Mouse (Mus musculus) ES-Bruce4 (cell line): ENCODE data around the gene Pifo. TPM values are rescaled to one million over a fixed set of nuclear protein-coding genes. Genes with fewer than 3 reads are reported as not detected.

ENCODE experiments used
- H3K27ac ChIP-seq: 2 replicates; pipeline ENCODE4 v1.5.1; 2012; ENCODE audit warnings: low read length, inconsistent platforms; ENCODE audit not compliant: insufficient read depth
- H3K27me3 ChIP-seq: 2 replicates; pipeline ENCODE4 v1.6.1; 2012; ENCODE audit warnings: mild to moderate bottlenecking, low read length, inconsistent platforms; ENCODE audit not compliant: control insufficient read depth, poor library complexity, insufficient read depth, severe bottlenecking
- H3K36me3 ChIP-seq: 2 replicates; pipeline ENCODE4 v1.6.1; 2012; ENCODE audit warnings: inconsistent platforms, mild to moderate bottlenecking, low read length, moderate library complexity; ENCODE audit not compliant: control insufficient read depth, poor library complexity, insufficient read depth, severe bottlenecking
- H3K4me1 ChIP-seq: one replicate; pipeline ENCODE4 v1.8.1; 2011; ENCODE audit warnings: low read length; ENCODE audit not compliant: control insufficient read depth, insufficient read depth
- H3K4me3 ChIP-seq: 2 replicates; pipeline ENCODE4 v1.5.1; 2011; ENCODE audit warnings: low read depth, mild to moderate bottlenecking, low read length
- H3K9ac ChIP-seq: 2 replicates; pipeline ENCODE4 v1.6.1; 2012; ENCODE audit warnings: low read depth, mild to moderate bottlenecking, inconsistent platforms; ENCODE audit not compliant: poor library complexity, severe bottlenecking
- H3K9me3 ChIP-seq: replicated peaks from 2 replicates; pipeline ENCODE4 v1.6.1; 2012; ENCODE audit warnings: mild to moderate bottlenecking, low read length, inconsistent platforms; ENCODE audit not compliant: control insufficient read depth, poor library complexity, insufficient read depth, severe bottlenecking
- CTCF ChIP-seq: IDR thresholded peaks from one replicate; pipeline ENCODE4 v1.8.1; 2011; ENCODE audit warnings: low read depth, low read length
- EP300 ChIP-seq: IDR thresholded peaks from 2 replicates; pipeline ENCODE4 v1.6.1; 2011; ENCODE audit warnings: low read depth, low read length; ENCODE audit not compliant: insufficient read depth
- POLR2A ChIP-seq: IDR thresholded peaks from one replicate; pipeline ENCODE4 v1.8.1; 2011; ENCODE audit warnings: low read length; ENCODE audit not compliant: insufficient read depth
- polyA plus RNA-seq: library from polyadenylated mRNA; stranded (reverse); fragments of >200 nt; gene quantifications from 2 replicates; pipeline ENCODE4 v1.2.4, GENCODE M21; 2011; ENCODE audit warnings: low read depth; ENCODE audit not compliant: missing spikeins, insufficient read depth, insufficient read length

Gene Pifo
- 0.67 and 1.5 TPM in 2 replicates for polyA plus RNA-seq

DNA sequence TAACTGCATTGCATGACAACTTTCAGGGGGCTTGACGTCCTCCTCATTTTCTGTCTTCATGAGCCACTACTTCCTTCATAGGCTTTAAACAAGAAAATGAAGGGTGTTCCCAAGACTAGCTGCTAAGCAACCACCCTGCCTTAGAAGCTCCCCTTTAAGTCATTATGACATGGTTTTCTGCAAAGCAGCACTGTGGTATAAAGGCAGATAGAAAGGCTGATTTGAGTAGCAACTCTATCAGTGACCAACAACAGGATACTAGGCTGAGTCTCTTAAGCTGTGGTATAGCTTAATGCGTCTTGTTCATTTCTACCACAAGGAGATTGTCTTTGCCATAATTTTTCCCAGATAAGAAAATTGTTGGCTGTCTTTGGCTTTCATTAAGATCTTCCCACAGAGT lies at the start of gene Pifo:
Pifo (minus strand) TSS at position 101 of the 400 bp plus-strand sequence.
- H3K9me3 ChIP-seq: no peaks in the 10 kb centered on the region
- H3K36me3 ChIP-seq: no peaks in the 10 kb centered on the region
- no peak within 1 kb of the TSS for H3K4me3 ChIP-seq
- no peak within 1 kb of the TSS for H3K27ac ChIP-seq
- no peaks in the 10 kb centered on the region for H3K4me1 ChIP-seq
- no peak within 1 kb of the TSS for H3K9ac ChIP-seq
- TF ChIP-seq POLR2A (no peak), CTCF (no peak), EP300 (no peak)
- H3K27me3 ChIP-seq: no peaks in the 10 kb centered on the region; the same call in 1 of the 2 replicates

DNA sequence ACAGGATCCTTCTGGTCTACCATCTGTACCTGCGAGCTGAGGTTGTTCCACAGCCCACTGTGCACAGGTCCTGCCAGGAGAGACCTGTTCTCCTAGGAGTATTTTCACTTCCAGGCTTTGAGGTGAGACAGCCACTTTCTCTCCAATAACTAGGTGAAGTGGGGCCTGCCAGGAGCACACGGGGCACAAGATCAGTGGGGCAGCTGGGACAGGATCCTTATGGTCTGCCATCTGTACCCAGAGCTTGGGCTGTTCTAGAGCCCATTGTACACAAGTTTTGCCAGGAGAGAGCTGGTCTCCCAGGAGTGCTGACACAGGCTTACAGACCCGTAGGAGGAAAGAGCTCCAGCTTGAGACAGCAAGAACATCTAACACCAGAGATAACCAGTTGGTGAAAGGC lies 43.5 kb upstream of the Pifo start:
- no peak overlapping the region for H3K4me3 ChIP-seq
- H3K27ac ChIP-seq: no peak overlapping the region
- H3K9ac ChIP-seq: no peak overlapping the region
- H3K9me3 ChIP-seq: no peaks in the 10 kb centered on the region
- TF ChIP-seq EP300: no peak
- no peak for TF ChIP-seq CTCF
- TF ChIP-seq POLR2A: no peak
- no peaks in the 10 kb centered on the region for H3K36me3 ChIP-seq
- no peaks in the 10 kb centered on the region for H3K4me1 ChIP-seq
- no peaks in the 10 kb centered on the region for H3K27me3 ChIP-seq

DNA sequence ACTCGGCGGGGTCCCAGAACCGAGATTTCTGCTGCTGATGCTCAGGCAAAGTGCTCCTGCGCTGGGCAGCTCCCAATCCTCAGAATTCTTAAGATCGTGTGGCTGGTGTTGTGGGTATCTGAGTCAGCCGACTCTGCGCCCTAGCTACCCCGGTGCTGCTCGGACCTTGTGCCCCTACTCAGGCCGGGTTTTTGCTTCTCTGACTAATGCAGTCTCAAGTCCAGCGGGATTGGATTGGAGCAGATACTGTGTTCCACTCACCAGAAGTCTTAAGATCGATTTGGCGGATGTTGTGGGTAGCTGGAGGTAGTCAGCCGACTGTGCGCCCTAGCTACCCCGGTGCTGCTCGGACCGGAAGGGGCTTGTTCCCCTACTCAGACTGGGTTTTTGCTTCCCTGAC lies 37.5 kb upstream of the Pifo start:
- no peak for TF ChIP-seq POLR2A
- no peak for TF ChIP-seq CTCF
- no peak for TF ChIP-seq EP300
- Histone ChIP-seq H3K9ac (peak overlapping the region; percentile 28; the same call in 1 of the 2 replicates), H3K36me3 (no peaks in the 10 kb centered on the region), H3K27ac (no peak overlapping the region), H3K4me1 (no peaks in the 10 kb centered on the region), H3K27me3 (no peaks in the 10 kb centered on the region), H3K9me3 (no peaks in the 10 kb centered on the region), H3K4me3 (peak overlapping the region; percentile 67)

DNA sequence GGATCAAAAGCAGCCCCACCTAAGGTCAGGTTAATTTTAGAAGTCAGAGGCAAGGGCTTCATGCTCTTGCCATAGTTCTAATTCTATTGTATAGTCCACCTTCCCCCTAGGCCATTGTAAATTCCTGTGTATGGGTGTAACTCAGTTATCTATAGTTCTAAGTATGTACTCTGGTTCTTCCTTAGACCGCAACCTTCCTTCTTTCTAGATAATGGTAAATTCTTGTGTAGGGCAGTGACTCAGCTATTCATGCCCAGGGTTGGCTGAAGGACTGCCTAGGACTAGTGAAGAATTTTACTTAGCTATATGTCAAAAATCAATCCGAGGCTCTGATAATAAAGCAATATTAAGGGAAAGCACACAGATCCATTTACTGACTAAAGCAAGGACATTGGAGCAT lies 25.9 kb upstream of the Pifo start:
- TF ChIP-seq POLR2A (no peak), CTCF (no peak), EP300 (no peak)
- H3K4me3 ChIP-seq: no peak overlapping the region

DNA sequence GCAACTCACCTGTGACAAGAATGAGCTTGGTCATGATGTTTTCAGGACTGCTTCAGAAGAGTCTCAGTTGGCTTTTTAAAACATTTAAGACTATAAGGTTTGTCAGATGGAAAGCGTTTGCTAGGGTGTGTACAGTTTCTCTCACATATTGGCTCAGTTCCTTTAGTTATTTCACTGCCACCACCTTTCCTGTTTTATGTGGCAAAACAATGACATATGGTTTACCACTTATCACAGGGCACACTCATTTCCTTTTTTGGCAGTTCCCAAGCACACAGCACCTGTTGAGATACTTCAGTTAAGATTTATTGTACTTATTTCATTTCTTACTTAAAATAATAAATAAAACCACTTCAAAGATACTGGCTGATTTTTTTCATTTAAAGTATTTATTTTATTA lies 18.3 kb upstream of the Pifo start, which contains the start of gene Chil5:
Chil5 (minus strand) TSS at position 34 of the 400 bp plus-strand sequence.
- Histone ChIP-seq H3K4me1 (no peaks in the 10 kb centered on the region), H3K9me3 (no peaks in the 10 kb centered on the region), H3K4me3 (no peak within 1 kb of the TSS), H3K9ac (no peak within 1 kb of the TSS), H3K36me3 (no peaks in the 10 kb centered on the region), H3K27me3 (no peaks in the 10 kb centered on the region), H3K27ac (no peak within 1 kb of the TSS)
- TF ChIP-seq EP300 (no peak), POLR2A (no peak), CTCF (no peak)

More for the DNA sequence above, 25.9 kb upstream of the Pifo start:
- Histone ChIP-seq H3K27ac (no peak overlapping the region), H3K4me1 (no peaks in the 10 kb centered on the region), H3K27me3 (no peaks in the 10 kb centered on the region), H3K36me3 (no peaks in the 10 kb centered on the region), H3K9ac (no peak overlapping the region), H3K9me3 (no peaks in the 10 kb centered on the region)

DNA sequence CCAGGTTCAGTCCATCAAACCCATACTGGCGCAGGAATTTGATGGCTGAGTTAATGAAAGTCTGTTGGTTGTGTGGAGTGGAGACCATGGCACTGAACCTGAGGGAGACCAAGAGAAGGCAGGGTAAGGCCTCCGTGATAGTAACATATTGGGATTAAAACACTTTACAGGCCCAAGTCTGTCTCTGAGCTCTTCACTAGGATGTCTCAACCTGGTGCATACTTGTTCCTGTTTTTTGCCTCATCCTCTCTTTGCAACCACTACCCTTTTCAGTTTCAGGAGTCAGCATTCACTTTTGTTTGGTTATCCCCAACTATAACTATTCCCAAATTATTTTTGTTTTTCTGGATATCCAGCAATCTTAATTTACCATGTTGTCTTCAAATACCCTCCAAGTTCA lies 9.7 kb upstream of the Pifo start:
- Histone ChIP-seq H3K9ac (no peak overlapping the region), H3K4me1 (no peaks in the 10 kb centered on the region), H3K27me3 (no peaks in the 10 kb centered on the region), H3K27ac (no peak overlapping the region), H3K36me3 (no peaks in the 10 kb centered on the region), H3K4me3 (no peak overlapping the region), H3K9me3 (no peaks in the 10 kb centered on the region)
- TF ChIP-seq POLR2A: no peak
- TF ChIP-seq CTCF: no peak
- no peak for TF ChIP-seq EP300
